Mouse (Mus musculus): ENCODE measurements around the gene Slain2.
"Not testable (repeated sequence)": the region's sequence is repeated elsewhere in the genome, so short reads cannot be mapped to it uniquely, and the experiment has no call there.

Gene Slain2

GRCm38 (mm10) chr5:73011806-73012205, 97.7 kb downstream of the Slain2 start:
- DNase-seq (ENCODE audit: low read depth, low spot score), result not testable (repeated sequence)

DNA sequence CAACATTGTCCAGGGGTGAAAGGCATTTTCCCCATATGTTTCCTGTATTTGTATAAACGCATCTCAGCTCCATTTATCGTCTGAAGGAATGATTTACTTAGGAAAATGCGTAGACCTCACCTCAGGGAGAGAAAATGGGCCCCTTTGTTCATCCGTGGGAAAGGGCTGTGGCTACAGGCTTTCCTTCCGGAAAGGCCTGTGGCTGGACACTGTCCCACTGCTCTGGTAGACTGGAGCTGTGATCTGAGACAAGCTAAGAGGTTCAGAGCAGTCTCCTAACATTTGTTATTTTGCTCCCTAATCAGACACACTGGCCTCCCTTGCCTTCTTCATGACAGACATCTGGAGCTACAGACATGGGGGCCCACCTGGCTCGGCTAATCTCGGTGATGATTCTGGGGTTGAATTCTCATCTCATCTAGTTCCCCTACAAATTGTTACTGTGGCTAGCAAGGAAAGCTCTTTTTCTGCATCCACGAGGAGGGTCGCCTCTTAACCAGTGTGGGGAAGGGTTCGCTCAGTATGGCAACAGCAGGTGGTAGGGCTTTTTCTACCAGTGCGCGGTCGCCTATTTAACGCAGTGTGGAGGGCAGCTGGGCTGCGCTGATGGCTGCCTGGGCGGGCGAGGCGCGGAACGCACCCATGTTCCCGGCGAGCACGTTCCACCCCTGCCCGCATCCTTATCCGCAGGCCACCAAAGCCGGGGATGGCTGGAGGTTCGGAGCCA, 98.9 kb downstream of the Slain2 start:
- not testable (repeated sequence) for DNase-seq (ENCODE audit: low read depth, low spot score)

DNA sequence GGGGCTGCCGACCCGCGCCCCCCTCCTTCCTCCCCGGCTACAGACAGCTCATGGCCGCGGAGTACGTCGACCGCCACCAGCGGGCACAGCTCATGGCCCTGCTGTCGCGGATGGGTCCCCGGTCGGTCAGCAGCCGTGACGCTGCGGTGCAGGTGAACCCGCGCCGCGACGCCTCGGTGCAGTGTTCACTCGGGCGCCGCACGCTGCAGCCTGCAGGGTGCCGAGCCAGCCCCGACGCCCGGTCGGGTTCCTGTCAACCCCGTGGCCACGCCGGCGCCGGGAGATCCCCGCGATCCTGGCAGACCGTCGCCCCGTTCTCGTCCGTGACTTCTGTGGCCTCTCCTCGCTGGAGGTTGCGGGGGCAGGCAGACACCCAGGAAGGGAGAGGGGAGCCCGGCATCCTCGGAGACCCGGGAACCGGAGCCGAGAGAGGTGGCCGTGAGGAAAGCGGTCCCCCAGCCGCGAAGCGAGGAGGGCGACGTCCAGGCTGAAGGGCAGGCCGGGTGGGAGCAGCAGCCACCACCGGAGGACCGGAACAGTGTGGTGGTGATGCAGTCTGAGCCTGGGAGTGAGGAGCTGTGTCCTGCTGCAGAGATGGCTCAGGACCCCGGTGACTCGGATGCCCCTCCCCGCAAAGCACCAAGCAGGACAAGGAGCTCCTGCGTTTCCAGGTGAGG, 99.6 kb downstream of the Slain2 start:
- DNase-seq (ENCODE audit: low read depth, low spot score), result not testable (repeated sequence)

DNA sequence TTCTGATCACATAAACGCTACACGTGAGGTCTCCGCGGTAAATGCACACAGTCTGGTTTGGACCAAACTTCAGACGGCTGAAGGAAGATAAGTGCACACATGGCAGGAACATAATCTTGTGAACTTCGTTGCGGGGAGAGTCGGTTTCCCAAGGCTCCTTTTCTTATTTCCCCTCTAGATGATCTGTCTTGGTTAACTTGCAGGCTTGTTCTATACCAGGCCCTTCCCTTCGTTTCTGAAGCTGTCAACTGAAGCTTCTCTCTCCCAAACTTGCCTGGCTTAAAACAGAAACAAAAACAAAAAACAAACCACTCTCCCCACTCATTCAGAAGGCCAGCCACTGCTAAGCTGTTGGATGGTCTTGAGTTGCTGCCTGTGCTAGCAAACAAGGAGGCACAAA, 100.6 kb downstream of the Slain2 start:
- DNase-seq (ENCODE audit: low read depth, low spot score), result no peak

DNA sequence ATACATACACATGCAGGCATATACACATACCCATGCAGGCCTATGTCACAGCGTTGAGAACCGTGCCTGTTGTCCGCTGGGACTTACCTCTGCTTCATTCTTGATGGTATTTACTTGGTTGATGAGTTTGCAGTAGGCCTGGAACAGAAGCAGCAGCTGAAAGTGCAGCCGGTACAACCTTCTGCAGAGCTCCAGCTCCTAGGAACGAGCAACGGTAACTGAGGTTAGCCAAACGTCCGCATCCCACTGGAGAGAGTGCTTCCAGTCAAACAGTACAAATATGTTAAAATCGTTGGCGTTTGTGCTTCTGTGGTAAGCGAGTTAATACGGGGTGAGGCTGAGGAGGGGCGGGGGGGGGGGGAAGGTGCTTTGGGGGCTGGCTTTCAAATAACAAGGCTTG, 109.7 kb downstream of the Slain2 start:
- DNase-seq (ENCODE audit: low read depth, low spot score), result no peak

Measured in retina, postnatal 7 days (tissue).